Mouse (Mus musculus) spleen, postnatal 36 days (tissue): ENCODE data around the gene Sdk2.
A peak's percentile ranks its signal among the peaks of the same experiment; 100 is the strongest.

Experiments used
- DNase-seq, 2 experiments: peaks; one replicate each; pipeline ENCODE4 v3.0.0; 2022; ENCODE audit warnings: low spot score in 2 of 2, mixed read lengths in 1 of 2

The Sdk2 gene

DNA sequence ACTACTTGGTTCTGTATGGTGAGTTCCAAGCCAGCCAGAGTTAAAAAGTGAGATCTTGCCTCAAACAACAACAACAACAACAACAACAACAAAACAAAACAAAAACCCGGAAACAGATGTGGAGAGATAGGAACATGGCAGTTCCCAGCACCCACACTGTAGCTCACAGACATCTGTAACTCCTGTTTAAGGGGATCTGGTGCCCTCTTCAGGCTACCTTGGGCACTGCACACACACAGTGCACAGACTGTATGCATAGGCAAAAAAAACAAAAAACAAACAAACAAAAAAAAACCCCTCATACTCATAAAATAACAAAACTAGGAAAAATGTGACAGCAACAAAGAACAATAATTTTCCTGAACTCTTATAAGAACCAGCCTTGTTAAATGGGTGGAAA, 323.8 kb downstream of the Sdk2 start:
- no peak for DNase-seq

DNA sequence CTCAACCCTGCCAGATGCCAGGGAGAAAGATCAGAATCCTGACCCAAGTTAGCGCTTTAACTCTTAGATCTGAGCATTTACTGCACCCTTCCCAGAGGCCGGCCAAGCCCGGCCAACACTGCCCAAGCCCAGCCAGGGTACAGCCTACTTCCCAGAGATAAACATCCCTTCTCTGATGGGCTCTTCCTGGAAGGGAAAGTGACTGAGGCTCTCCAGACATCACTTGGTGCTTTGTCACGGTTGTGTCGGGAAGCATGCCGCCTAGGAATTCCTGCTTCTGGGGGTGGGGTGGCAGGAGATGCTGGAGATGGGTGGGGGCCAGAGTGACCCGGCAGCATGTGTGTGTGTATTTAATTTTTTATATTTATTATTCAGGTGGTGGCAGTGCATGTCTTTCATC, 326.7 kb downstream of the Sdk2 start:
- no peak for DNase-seq

DNA sequence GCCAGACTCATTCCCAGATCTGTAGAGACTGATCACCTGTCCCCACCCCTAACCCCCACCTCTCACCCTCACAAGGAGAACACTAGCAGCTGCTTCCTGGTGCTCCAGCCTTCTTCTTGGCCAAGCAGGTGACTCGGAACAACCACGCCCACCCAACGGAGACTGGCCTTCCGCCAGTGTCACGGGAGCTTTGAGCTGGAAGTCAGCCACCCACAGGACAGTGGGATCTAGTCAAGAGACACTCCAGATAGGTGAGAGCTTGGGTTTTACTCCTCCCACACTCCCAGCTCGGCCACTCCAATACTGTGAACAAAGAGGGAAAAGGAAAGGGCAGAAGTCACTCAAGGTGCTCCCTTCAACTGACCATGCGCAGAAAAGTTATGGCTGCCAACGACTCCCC, 327.6 kb downstream of the Sdk2 start:
- DNase-seq: no peak

DNA sequence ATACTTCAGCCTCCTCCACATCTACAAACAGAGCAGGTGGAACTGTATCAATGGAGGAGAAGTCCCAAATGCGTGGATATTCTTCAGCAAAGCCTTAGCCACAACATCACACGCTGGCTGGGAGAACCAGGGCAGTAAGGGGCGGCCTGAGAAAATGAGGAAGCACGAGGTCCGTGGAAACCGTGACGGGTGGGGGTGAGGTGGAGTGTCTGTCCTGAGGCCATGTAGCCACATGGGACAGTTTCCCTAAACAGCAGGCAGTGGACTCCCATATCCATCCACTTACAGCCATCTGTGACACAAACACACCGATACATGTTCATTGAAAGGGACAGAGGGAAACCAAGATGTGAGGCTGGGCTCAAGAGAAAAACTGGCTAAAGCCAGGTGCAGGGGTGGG, 328.9 kb downstream of the Sdk2 start:
- peak in 1 of 2 experiments; percentile 17 for DNase-seq

DNA sequence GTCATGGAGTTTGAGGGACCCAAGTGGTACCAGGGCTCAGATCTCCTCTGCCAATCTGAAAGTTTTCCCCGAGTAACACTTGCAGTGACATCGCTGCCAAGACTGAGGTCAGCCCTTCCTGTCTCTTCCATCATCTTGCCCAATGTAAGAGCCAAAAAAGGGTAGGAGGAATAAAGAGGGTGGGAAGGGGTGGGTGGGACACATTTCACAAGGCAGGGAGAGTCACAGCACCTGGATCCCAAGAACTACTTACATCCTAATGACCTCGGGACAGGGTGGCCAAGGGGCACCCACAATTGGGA, 329.3 kb downstream of the Sdk2 start:
- no peak for DNase-seq

DNA sequence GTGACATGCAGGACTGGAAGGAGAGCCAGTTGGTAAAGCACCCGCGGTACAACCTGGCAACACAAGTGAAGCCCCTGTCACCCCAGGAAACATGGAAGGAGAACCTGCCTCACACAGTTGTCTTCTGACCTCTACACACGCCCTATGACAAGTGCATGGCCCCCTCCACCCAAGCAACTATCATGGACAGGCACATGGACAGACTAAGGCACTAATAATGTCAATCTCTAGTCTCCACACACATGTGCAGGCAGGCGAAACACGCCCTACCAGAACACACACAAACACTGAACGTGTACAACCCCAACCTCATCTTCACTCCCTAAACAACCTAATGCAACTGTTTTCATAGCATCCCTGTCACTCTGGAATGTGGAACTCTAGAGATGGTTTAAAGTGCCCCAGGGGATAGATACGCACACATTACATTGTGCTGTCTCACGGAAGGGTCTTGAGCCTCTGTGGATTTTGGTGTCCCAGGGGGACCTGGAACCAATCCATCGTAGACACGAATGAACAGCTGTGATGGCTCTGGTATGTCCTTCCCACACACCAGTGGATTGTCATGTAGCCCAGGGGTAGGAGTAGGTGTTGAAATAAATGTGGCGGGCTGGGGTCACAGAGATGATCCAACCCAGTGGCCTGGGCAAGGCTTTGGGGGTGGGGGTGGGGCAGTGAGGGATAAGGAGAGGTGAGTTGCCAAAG, 329.8 kb downstream of the Sdk2 start:
- no peak for DNase-seq

DNA sequence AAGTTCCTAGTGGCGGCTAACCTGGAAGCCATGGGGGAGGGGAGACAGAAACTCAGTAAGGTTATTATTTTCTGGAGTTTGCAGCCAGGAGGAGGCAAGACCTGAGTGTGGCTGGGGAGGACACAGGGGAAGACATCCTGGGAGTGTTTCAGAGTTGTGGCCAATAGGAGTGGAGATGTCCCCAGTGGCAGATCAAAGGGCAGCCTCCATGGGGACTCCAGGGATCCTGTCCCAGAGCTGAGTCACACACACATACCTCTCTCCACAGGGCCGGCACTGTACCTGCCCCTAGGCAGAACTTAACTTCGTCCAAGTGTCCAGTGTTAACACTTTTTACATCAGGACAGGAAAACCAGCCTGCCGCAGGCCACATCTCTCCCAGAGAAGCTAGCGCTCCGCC, 331.7 kb downstream of the Sdk2 start:
- DNase-seq: no peak

DNA sequence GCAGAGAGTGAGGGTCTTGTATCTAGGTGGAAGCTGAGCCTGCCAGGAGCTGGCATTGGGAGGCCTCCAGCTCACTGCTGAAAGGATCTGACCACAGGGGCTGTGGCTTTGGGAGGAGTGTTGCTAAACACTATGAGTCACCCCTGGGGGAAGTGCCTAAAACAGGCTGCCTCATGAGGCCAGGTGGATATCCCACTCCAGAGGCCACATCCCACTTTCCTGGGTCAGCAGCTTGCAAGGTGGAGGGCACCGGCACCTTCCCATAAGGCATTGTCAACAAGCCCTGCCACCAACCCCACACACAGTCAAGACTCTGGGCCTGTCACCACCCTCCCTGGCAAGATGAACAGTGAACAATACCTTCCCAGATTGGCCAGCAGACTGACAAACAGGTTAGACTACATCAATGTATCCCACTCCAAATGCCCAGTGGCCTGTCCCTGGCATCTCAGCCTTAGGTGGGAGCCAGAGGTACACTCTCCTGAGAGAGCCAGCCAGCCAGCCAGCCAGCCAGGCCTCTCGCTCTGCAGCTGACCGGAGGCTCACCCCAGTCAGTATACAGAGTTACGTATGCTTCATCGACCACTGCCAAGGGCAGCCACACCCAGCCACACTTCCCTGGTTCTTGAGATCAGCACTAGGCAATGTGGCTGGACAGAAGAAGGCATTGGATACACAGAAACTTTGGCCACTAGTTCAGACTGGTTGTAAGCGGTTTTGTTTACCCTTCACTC, 333.0 kb downstream of the Sdk2 start:
- DNase-seq: no peak

DNA sequence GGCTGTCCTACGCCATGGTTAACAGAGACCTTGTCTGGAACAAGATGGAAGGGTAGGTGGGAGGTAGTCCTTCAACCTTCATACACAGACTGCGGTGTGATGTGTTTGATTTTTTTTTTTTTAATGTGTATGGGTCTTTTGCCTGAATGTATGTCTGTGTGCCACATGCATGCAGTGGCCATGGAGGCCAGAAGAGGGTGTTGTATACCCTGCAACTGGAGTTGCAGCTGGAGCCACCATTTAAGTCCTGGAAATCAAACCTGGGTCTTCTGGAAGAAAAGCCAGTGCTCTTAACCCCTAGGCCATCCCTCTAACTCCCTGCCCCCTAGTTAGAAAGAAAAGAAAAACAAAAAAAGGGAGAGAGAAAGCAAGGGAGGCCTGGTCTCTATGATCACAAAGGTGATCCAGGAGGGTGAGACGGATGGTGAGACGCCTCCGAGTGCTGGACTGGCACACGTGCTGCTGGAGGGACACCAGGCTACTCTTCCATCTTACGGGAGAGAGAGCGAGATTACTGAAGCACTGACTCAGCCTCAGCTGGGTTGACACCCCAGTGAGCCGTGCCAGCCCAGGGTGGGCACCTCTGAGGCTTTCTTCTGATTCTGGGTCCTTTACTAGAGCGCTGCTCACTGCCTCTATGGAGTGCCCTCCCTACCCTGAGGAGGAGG, 334.8 kb downstream of the Sdk2 start:
- DNase-seq: no peak

DNA sequence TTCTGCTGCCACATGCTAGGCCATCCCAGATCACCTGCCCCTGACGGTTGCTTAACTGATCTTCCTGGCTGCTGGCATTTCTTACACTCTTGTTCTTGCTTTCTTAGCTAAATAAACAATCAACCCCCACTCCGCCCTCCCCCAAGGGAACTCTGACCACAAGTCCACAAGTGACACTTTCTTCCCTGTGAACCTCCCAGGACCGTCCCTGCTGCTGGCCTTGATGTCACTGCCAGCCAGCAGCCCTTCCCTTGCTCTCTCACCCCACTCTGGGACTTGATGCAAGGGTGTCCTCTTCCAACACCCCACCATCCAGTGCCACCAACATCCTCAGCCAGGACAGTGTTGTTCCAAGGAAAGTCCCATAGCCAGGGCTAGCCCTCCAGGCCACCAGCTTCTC, 336.0 kb downstream of the Sdk2 start:
- DNase-seq: no peak

DNA sequence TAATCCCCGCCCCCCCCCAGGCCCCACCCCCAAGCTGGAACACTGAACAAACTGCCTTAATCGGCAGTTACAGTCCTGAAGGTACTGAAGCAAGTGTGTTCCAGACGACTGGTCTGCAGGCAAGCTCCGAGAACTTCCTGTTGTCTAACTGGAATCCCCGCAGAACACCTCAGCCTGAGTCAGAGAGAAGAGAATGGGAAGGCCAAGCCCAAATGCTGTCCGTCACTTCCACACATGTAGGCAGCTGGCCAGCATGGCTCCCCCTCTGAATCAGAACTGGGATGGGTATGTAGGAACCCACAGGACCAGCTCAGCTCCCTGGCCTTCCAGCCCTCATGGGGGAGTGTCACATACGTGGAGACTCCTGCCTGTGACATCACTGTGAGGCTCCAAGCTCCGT, 336.9 kb downstream of the Sdk2 start:
- DNase-seq: no peak

DNA sequence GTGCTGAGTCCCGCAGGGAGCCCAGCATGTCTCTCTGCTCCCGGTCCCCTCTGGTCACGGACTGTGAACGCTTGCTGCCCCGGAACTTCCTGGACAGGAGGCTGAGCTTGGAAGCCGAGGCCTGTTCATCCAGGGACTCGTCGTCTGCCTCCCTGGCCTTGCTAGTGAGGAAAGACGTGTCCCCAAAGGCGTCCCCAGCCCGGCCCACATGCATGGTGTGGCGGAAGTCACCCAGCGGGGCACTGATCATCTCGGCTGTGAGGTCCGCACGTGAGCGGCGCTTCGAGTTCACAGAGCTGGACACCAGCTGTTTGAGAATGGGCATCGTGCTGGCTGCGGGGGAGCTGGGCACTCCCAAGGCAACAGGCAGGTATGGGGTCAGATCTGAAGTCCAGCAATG, 337.6 kb downstream of the Sdk2 start:
- DNase-seq: no peak

DNA sequence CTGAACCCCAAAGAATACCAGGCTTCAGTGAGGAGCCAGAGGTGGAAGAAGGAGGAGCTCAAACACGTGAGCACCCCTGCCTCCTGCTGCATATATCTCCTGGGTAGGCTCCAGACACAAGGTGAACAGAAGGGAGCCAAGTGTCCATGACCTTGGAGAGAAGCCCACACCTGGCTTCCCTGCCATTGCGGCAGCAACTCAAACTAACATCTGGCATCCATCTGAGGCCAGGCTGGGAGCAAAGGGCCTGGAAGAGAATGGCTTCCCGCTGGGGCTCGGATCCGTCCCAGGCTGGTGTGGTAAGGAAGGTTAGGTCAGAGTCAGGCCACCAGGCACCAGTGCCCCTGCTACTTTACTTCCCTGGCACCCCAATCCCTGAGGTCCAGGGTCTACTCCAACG, 338.9 kb downstream of the Sdk2 start:
- no peak for DNase-seq

DNA sequence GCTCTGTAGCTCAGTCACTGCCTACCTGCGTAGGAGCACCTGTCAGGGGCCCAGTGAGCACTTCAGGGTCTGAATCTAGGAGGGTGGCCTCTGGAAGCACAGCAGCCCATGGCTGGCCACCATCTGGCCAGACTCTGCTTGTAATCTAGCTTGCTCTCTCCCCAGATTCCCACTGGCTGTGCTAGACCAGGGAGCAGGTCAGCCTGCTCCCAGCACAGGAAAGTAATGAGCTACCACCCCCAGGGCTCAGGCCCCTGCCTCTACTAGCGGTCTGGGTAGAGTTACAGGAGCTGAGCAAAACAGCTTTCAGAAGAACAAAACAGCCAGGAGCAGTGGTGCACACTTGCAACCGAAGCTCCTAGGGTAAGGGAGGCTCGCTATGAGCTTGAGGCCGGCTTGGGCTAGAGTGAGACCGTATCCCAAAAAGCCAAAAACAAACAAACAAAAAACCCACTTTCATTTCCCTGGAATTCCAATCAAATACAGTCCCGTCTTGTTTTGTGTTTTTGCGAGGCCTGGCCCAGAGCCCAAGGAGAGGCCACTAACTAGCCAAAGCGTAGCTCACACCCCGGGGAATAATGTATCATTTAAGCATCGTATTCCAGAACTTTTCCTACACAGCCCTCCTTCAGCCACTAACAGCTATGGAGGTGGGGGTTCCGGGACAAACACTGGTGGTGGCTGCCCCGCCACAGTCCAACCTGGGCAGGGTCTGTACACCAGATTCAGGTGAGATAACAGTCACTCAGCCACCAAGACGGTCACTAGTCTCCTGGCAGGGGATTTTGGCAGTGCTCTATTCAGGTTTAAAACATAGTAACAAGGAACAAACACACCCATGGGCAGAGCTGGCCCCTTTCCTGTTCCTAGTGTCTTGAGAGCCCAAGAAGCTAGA, 339.6 kb downstream of the Sdk2 start:
- no peak for DNase-seq
